Mouse (Mus musculus) heart, embryonic 10.5 days (tissue): ENCODE measurements around the gene Gm20517. TPM values are rescaled to one million over a fixed set of nuclear protein-coding genes. Genes with fewer than 3 reads are reported as not detected.

Experiments
- DNase-seq: peaks from one replicate; pipeline ENCODE4 v3.0.0-alpha.2; 2017; ENCODE audit warnings: low spot score
- H3K27ac ChIP-seq: fragments of 300-500 bp; sonication (generic); 2 replicates; pipeline ENCODE4 v1.5.1; 2016; ENCODE audit warnings: mild to moderate bottlenecking
- H3K27me3 ChIP-seq: fragments of 300-500 bp; sonication (generic); 2 replicates; pipeline ENCODE4 v1.6.1; 2016; ENCODE audit warnings: mild to moderate bottlenecking; ENCODE audit not compliant: poor library complexity, insufficient read depth, severe bottlenecking
- H3K36me3 ChIP-seq: fragments of 300-500 bp; sonication (generic); 2 replicates; pipeline ENCODE4 v1.6.1; 2016; ENCODE audit warnings: mild to moderate bottlenecking, moderate library complexity
- H3K4me1 ChIP-seq: fragments of 300-500 bp; sonication (generic); 2 replicates; pipeline ENCODE4 v1.6.1; 2016; ENCODE audit warnings: mild to moderate bottlenecking
- H3K4me3 ChIP-seq: fragments of 300-500 bp; sonication (generic); 2 replicates; pipeline ENCODE4 v1.5.1; 2016; ENCODE audit warnings: mild to moderate bottlenecking, moderate library complexity
- H3K9me3 ChIP-seq: fragments of 300-500 bp; sonication (generic); 2 replicates; pipeline ENCODE4 v1.6.1; 2016; ENCODE audit warnings: mild to moderate bottlenecking, moderate library complexity
- WGBS: fragments of 180-500 bp; shearing (Covaris S2); methylation state at CpG from one replicate; pipeline ENCODE4 v1.1.7; 2016; 5-methylcytosine and 5-hydroxymethylcytosine counted together
- polyA plus RNA-seq: library from polyadenylated mRNA; unstranded; fragments of >200 nt; fragmentation: Nextera tagmentation; extraction: Ambion mirVana; gene quantifications from 2 replicates; pipeline ENCODE4 v1.2.1, GENCODE M21; 2016

The Gm20517 gene
- polyA plus RNA-seq, 1 experiment from 2014 or later = 1.6 TPM

GRCm38 (mm10) chr17:47715037-47715436, 103.6 kb downstream of the Gm20517 start:
- no peaks in the 10 kb centered on the region for H3K36me3 ChIP-seq
- H3K4me3 ChIP-seq = no peak overlapping the region
- no peaks in the 10 kb centered on the region for H3K9me3 ChIP-seq
- DNase-seq = no peak
- peaks cover 16% of the 10 kb centered on the region for H3K27me3 ChIP-seq
- H3K4me1 ChIP-seq = peaks cover 29% of the 10 kb centered on the region
- H3K27ac ChIP-seq = no peak overlapping the region; the same call in 1 of the 2 replicates
- 58% methylated on average over 3 of the region's 3 CpGs for WGBS

GRCm38 (mm10) chr17:47721183-47721582, 109.8 kb downstream of the Gm20517 start:
- H3K27ac ChIP-seq = no peak overlapping the region
- no peaks in the 10 kb centered on the region for H3K9me3 ChIP-seq
- no peak overlapping the region for H3K4me3 ChIP-seq
- WGBS = 49% methylated on average over 4 of the region's 4 CpGs
- peaks cover 10% of the 10 kb centered on the region; the same call in 1 of the 2 replicates for H3K27me3 ChIP-seq
- no peaks in the 10 kb centered on the region for H3K36me3 ChIP-seq
- peaks cover 10% of the 10 kb centered on the region for H3K4me1 ChIP-seq
- no peak for DNase-seq

GRCm38 (mm10) chr17:47726566-47726965, 115.2 kb downstream of the Gm20517 start, which contains the start of gene Pgc:
Gene Pgc, plus strand, starts transcription at chr17:47726842.
- Histone ChIP-seq H3K27ac (no peak within 1 kb of the TSS), H3K4me1 (peaks cover 12% of the 10 kb centered on the region; the same call in 1 of the 2 replicates), H3K27me3 (peaks cover 17% of the 10 kb centered on the region; the same call in 1 of the 2 replicates), H3K36me3 (no peaks in the 10 kb centered on the region), H3K4me3 (no peak within 1 kb of the TSS), H3K9me3 (no peaks in the 10 kb centered on the region)
- no peak for DNase-seq
- 78% methylated on average over 11 of the region's 11 CpGs for WGBS

- Histone ChIP-seq H3K9me3 (no peaks in the 10 kb centered on the region), H3K4me3 (no peak overlapping the region), H3K36me3 (no peaks in the 10 kb centered on the region), H3K4me1 (peaks cover 7% of the 10 kb centered on the region; the same call in 1 of the 2 replicates), H3K27ac (0 out of 2 replicates have a peak overlapping the region, but pooled peaks have one; percentile 10), H3K27me3 (peaks cover 21% of the 10 kb centered on the region; the same call in 1 of the 2 replicates)
- WGBS = 53% methylated on average over 24 of the region's 24 CpGs
- DNase-seq = no peak
Observed at GRCm38 (mm10) chr17:47730633-47731575, 119.5 kb downstream of the Gm20517 start.

Other genes starting within 250 kb of the Gm20517 start
- 86.8 and 99.0 TPM in 2 replicates for gene Mrps10, start 242.7 kb upstream of the Gm20517 start, polyA plus RNA-seq
- 3.2 and 4.7 TPM in 2 replicates for gene Guca1b, start 226.2 kb upstream of the Gm20517 start, polyA plus RNA-seq
- 2.3 and 3.6 TPM in 2 replicates for gene Guca1a, start 211.0 kb upstream of the Gm20517 start, polyA plus RNA-seq
- 0.99 and 1.1 TPM in 2 replicates for gene AI661453, start 175.0 kb upstream of the Gm20517 start, polyA plus RNA-seq
- gene 1700001C19Rik, start 174.2 kb upstream of the Gm20517 start, polyA plus RNA-seq = 0.63 and 1.3 TPM in 2 replicates
- 23.0 and 28.5 TPM in 2 replicates for gene Taf8, start 109.3 kb upstream of the Gm20517 start, polyA plus RNA-seq
- 552 and 644 TPM in 2 replicates for gene Ccnd3, start 106.5 kb upstream of the Gm20517 start, polyA plus RNA-seq
- gene Bysl, start 97 bp upstream of the Gm20517 start, polyA plus RNA-seq = 37.0 and 43.0 TPM in 2 replicates
- gene Med20, start within 50 bp of the Gm20517 start, polyA plus RNA-seq = 36.5 and 42.8 TPM in 2 replicates
- gene Usp49, start 19.1 kb downstream of the Gm20517 start, polyA plus RNA-seq = 3.2 and 4.5 TPM in 2 replicates
- 320 and 356 TPM in 2 replicates for gene Tomm6, start 76.8 kb downstream of the Gm20517 start, polyA plus RNA-seq
- 4.6 and 5.2 TPM in 2 replicates for gene Frs3, start 77.4 kb downstream of the Gm20517 start, polyA plus RNA-seq
- gene Gm21981, start 82.9 kb downstream of the Gm20517 start, polyA plus RNA-seq = 0.14 and 0.16 TPM in 2 replicates
- gene Prickle4, start 83.1 kb downstream of the Gm20517 start, polyA plus RNA-seq = 0.79 TPM in 1 of 2 replicates, not detected in the other
- 0.49 and 0.67 TPM in 2 replicates for gene Pgc, start 115.3 kb downstream of the Gm20517 start, polyA plus RNA-seq
- 15.3 and 19.3 TPM in 2 replicates for gene Tfeb, start 125.4 kb downstream of the Gm20517 start, polyA plus RNA-seq
- gene Mdfi, start 223.1 kb downstream of the Gm20517 start, polyA plus RNA-seq = 15.3 and 17.7 TPM in 2 replicates